Mouse (Mus musculus) ES-Bruce4 (cell line): ENCODE data around the gene Pde7b. TPM values are rescaled to one million over a fixed set of nuclear protein-coding genes. Genes with fewer than 3 reads are reported as not detected.

ENCODE experiments used
- H3K27ac ChIP-seq: 2 replicates; pipeline ENCODE4 v1.5.1; 2012; ENCODE audit warnings: low read length, inconsistent platforms; ENCODE audit not compliant: insufficient read depth
- H3K27me3 ChIP-seq: 2 replicates; pipeline ENCODE4 v1.6.1; 2012; ENCODE audit warnings: mild to moderate bottlenecking, low read length, inconsistent platforms; ENCODE audit not compliant: control insufficient read depth, poor library complexity, insufficient read depth, severe bottlenecking
- H3K36me3 ChIP-seq: 2 replicates; pipeline ENCODE4 v1.6.1; 2012; ENCODE audit warnings: inconsistent platforms, mild to moderate bottlenecking, low read length, moderate library complexity; ENCODE audit not compliant: control insufficient read depth, poor library complexity, insufficient read depth, severe bottlenecking
- H3K4me1 ChIP-seq: one replicate; pipeline ENCODE4 v1.8.1; 2011; ENCODE audit warnings: low read length; ENCODE audit not compliant: control insufficient read depth, insufficient read depth
- H3K4me3 ChIP-seq: 2 replicates; pipeline ENCODE4 v1.5.1; 2011; ENCODE audit warnings: low read depth, mild to moderate bottlenecking, low read length
- H3K9ac ChIP-seq: 2 replicates; pipeline ENCODE4 v1.6.1; 2012; ENCODE audit warnings: low read depth, mild to moderate bottlenecking, inconsistent platforms; ENCODE audit not compliant: poor library complexity, severe bottlenecking
- H3K9me3 ChIP-seq: replicated peaks from 2 replicates; pipeline ENCODE4 v1.6.1; 2012; ENCODE audit warnings: mild to moderate bottlenecking, low read length, inconsistent platforms; ENCODE audit not compliant: control insufficient read depth, poor library complexity, insufficient read depth, severe bottlenecking
- CTCF ChIP-seq: IDR thresholded peaks from one replicate; pipeline ENCODE4 v1.8.1; 2011; ENCODE audit warnings: low read depth, low read length
- EP300 ChIP-seq: IDR thresholded peaks from 2 replicates; pipeline ENCODE4 v1.6.1; 2011; ENCODE audit warnings: low read depth, low read length; ENCODE audit not compliant: insufficient read depth
- POLR2A ChIP-seq: IDR thresholded peaks from one replicate; pipeline ENCODE4 v1.8.1; 2011; ENCODE audit warnings: low read length; ENCODE audit not compliant: insufficient read depth
- polyA plus RNA-seq: library from polyadenylated mRNA; stranded (reverse); fragments of >200 nt; gene quantifications from 2 replicates; pipeline ENCODE4 v1.2.4, GENCODE M21; 2011; ENCODE audit warnings: low read depth; ENCODE audit not compliant: missing spikeins, insufficient read depth, insufficient read length

Pde7b gene
- polyA plus RNA-seq, 1 experiment: 0.18 TPM

- H3K27me3 ChIP-seq: no peaks in the 10 kb centered on the region
- H3K9ac ChIP-seq: no peak overlapping the region
- no peaks in the 10 kb centered on the region for H3K36me3 ChIP-seq
- TF ChIP-seq EP300: no peak
- no peaks in the 10 kb centered on the region for H3K9me3 ChIP-seq
- no peak overlapping the region for H3K27ac ChIP-seq
- H3K4me3 ChIP-seq: no peak overlapping the region
- no peaks in the 10 kb centered on the region for H3K4me1 ChIP-seq
These were observed 150.5 kb downstream of the Pde7b start for GRCm38 (mm10) chr10:20574414-20574813.

GRCm38 (mm10) chr10:20571521-20571920, 153.4 kb downstream of the Pde7b start:
- no peak for TF ChIP-seq EP300
- TF ChIP-seq POLR2A: no peak
- no peak overlapping the region for H3K27ac ChIP-seq
- no peak overlapping the region for H3K9ac ChIP-seq
- H3K4me3 ChIP-seq: no peak overlapping the region
- no peaks in the 10 kb centered on the region for H3K27me3 ChIP-seq
- H3K9me3 ChIP-seq: no peaks in the 10 kb centered on the region
- no peaks in the 10 kb centered on the region for H3K4me1 ChIP-seq
- no peaks in the 10 kb centered on the region for H3K36me3 ChIP-seq

GRCm38 (mm10) chr10:20568630-20569029, 156.2 kb downstream of the Pde7b start:
- Histone ChIP-seq H3K27me3 (no peaks in the 10 kb centered on the region), H3K36me3 (no peaks in the 10 kb centered on the region), H3K4me1 (no peaks in the 10 kb centered on the region), H3K9me3 (no peaks in the 10 kb centered on the region), H3K4me3 (no peak overlapping the region), H3K9ac (no peak overlapping the region), H3K27ac (no peak overlapping the region)
- TF ChIP-seq EP300 (no peak), CTCF (no peak), POLR2A (no peak)

- Histone ChIP-seq H3K9me3 (no peaks in the 10 kb centered on the region), H3K27me3 (no peaks in the 10 kb centered on the region), H3K36me3 (no peaks in the 10 kb centered on the region), H3K27ac (no peak overlapping the region), H3K4me3 (no peak overlapping the region), H3K9ac (no peak overlapping the region), H3K4me1 (no peaks in the 10 kb centered on the region)
- TF ChIP-seq CTCF: no peak
- TF ChIP-seq EP300: no peak
- no peak for TF ChIP-seq POLR2A
These were observed 157.1 kb downstream of the Pde7b start for GRCm38 (mm10) chr10:20567684-20568236.

- Histone ChIP-seq H3K27ac (no peak overlapping the region), H3K9me3 (no peaks in the 10 kb centered on the region), H3K4me3 (no peak overlapping the region), H3K36me3 (no peaks in the 10 kb centered on the region), H3K27me3 (no peaks in the 10 kb centered on the region), H3K4me1 (no peaks in the 10 kb centered on the region), H3K9ac (no peak overlapping the region)
- no peak for TF ChIP-seq POLR2A
- no peak for TF ChIP-seq CTCF
- no peak for TF ChIP-seq EP300
These were observed 168.4 kb downstream of the Pde7b start for GRCm38 (mm10) chr10:20556477-20556876.

GRCm38 (mm10) chr10:20551341-20551740, 173.5 kb downstream of the Pde7b start:
- H3K4me3 ChIP-seq: no peak overlapping the region
- no peaks in the 10 kb centered on the region for H3K36me3 ChIP-seq

More at GRCm38 (mm10) chr10:20551341-20551740, 173.5 kb downstream of the Pde7b start:
- no peaks in the 10 kb centered on the region for H3K27me3 ChIP-seq
- no peaks in the 10 kb centered on the region for H3K4me1 ChIP-seq
- H3K9ac ChIP-seq: no peak overlapping the region
- no peaks in the 10 kb centered on the region for H3K9me3 ChIP-seq
- TF ChIP-seq CTCF (no peak), EP300 (no peak), POLR2A (no peak)
- H3K27ac ChIP-seq: no peak overlapping the region
